Mouse (Mus musculus) testis, postnatal 14 days (tissue): ENCODE results near the gene Adam11.
A peak's percentile ranks its signal among the peaks of the same experiment; 100 is the strongest.
"Not testable (repeated sequence)": the region's sequence is repeated elsewhere in the genome, so short reads cannot be mapped to it uniquely, and the experiment has no call there.

ENCODE experiments used
- DNase-seq: peaks from one replicate; pipeline ENCODE4 v3.0.0; 2021; ENCODE audit warnings: low spot score

Adam11 gene

DNA sequence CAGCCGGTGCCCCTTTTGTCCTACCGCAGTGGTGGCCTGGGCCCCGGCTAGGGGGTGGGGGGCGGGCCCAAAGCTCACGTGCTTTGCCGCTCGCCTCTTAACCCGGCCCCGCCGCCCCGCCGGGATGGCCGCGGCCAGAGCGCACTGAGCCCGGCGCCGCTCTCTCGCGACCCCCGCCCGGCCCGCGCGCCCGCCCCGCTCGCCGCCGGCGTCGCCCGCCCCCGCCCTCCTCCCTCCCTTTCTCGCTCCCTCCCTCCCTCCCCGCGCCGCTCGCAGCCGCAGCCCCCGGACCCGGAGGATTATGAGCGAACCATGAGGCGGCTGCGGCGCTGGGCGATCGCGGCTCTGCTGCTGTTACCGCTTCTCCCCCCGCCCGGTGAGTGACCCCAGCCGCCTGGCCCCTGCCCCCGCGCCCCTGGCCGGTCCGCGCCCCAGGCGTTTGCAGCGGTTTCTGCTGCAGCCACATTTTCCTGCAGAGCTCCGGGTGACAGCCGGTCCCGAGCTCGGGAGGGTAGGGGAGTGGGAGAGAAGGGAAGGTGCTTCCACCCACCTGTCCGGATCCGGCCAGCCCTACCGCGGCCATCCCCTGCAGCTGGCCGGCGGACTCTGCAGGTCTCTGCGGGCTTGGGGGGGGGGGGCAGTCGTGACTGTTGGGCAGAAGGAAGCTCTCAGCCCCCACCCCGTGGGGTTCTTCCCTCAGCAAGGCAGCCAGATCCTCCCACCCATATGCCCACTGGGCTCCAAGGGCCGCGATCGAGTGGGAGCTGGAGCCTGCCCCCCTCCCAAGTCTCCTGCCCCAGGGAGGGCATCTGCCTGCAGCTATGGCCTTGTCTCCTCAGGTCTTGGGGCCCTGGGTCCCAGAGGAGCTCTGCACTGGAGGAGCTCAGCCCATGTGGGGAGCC, at the start of gene Adam11:
Adam11 (plus strand) TSS at position 131 of the 902 bp plus-strand sequence.
- no peak for DNase-seq

DNA sequence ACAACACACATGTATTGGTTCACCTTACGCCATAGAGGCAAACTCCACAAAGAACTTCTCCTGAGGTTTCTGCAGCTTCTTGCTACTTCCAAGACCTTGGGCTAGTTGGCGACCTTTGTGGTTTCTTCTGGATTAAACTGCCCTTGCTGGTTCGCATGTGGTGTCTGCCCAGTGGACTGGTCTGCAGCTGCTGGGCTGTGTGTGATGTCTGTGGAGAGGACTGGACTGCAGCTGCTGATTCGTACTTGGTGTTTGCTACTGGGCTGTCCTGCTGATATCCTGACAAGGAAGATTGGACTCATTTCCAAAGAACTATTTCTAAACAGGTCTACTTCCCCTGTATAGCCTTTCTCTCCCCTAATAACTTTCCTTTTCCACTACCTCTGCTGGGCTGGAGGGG, 48.8 kb upstream of the Adam11 start:
- DNase-seq: no peak

DNA sequence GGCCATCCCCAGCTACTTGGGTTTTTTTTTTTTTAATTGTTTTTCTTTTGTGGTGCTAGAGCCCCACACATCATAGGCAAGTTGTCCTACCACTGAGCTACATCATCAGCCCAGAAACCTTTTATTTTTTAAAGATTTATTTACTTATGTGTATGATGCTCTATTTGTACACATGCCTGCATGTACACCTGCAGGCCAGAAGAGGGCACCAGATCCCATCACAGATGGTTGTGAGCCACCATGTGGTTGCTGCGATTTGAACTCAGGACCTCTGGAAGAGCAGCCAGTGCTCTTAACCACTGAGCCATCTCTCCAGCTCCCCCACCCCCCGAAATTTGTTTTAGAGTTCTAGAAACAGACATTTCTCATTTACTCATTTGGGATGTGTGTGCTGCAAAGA, 46.7 kb upstream of the Adam11 start:
- DNase-seq: not testable (repeated sequence)

DNA sequence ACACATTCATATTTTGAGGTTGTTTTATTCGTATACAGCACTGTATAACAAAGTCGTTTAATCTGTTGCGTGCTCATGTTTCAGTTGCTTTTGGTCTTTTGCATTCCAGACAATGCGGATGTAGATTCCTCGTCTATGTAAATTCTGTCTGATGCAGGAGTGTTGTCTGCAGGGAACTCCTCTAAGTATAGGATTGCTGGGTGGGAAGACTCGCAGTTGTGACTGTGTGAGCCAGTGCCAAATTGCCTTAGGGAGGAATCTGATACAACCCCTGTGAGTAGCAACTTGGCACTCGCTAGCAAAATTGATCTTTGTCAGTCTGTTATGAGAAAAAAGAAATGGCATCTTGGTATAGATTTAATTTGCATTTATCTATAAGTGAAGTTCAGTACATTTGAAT, 45.1 kb upstream of the Adam11 start:
- DNase-seq: no peak

DNA sequence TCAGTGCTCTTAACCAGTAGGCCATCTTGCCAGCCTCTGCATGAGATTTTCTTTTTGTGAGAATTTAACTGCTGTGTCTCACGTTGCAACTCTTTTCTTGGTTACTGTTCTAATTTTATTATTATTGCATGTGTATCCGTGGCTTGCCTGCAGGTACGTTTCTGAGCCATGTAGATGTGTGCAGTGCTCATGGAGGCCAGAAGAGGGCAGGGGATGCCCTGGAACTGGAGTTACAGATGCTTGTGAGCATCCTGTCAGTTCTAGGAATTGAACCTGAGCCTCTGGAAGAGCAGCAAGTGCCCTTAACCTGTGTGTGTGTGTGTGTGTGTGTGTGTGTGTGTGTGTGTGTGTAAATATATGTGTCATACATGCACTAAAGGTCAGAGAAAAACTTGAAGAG, 35.7 kb upstream of the Adam11 start:
- DNase-seq: no peak

DNA sequence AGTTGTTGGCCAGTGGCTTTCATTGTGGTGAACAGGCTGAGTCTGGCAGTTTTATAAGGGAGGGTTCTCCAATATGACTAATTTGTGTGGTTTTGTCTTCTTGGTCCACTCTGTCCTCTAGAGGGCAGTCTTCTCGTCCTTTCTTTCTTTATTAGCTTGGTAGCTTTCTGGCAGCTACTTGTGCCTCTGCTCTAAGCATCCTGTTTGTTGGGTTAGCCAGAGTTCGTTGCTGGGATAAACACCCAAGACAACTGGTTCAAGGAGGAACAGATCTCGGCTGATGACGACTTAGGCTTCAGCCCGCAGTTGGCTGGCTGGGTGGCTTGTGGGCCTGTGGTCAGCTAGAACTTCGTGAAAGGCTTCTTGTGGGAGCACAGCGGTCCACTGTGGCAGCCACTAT, 32.6 kb upstream of the Adam11 start:
- DNase-seq: no peak

DNA sequence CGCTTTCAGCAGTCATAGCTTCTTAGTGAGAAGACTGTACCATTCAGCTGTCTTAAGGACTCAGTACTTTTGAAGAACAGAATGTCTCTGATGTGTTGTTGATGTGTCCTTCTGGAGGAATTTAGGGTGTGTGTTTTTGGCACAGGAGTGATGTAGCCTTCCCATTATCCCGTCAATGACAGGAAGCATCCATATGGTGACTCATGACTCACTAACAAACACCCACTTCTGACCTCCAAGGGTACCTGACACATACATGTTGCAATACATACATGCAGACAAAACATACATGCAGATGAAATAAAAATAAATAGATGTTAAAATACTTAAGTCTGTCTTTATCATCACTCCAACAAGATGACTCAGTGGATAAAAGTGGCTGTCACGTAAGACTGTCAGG, 31.4 kb upstream of the Adam11 start:
- no peak for DNase-seq

DNA sequence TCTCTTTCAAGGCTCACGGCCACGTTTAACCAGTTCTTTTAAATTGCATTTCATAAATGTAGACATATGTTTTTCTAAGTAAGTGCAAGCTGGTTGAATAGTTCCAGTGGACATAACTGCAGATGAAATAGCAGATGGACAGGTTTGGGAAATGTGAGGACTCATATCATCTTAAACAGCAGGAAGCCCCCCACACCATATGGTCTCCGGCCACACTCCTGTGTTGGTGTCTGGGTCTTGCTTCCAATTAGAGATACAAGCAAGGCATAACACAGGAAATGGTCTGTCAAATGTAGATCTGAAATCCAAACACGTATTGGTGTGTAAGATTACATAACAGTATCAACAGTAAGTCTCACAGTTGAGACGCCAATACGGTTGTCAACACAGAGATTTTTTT, 29.9 kb upstream of the Adam11 start:
- no peak for DNase-seq

DNA sequence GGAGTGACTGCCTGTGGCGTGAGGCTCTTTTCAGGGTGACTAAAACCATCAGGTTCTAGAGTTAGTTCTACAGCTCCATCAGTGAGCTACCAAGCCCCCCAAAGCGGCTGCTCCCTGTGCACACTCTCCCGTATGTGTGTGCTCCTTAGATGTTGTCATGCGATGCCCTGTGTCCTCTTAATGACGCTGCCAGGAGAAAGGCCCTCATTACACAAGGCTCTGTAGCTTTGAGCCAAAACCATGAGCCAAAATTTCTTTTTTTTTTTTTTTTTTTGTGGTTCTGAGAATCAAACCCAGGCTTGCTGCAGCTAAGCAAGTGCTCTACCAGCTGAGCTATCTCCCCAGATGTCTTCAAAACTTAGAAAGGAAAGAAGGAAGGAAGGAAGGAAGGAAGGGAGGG, 28.1 kb upstream of the Adam11 start:
- DNase-seq: no peak

DNA sequence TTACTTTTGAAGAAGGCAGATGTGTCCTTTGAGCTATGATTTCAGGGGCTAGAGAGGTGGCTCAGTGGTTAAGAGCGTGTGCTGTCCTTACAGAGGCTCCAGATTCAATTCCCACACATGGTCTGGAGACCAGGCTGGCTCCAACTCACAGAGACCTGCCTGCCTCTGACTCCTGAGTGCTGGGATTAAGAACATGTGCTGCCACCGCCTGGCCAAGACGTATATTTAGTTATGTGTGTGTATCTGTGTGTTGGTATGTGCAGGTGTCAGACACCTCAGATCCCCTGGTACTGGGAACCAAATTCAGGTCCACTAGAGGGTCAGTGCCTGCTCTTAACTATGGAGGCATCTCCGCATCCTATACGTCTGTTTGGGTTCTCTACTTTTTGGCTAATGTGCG, 26.3 kb upstream of the Adam11 start:
- DNase-seq: no peak

DNA sequence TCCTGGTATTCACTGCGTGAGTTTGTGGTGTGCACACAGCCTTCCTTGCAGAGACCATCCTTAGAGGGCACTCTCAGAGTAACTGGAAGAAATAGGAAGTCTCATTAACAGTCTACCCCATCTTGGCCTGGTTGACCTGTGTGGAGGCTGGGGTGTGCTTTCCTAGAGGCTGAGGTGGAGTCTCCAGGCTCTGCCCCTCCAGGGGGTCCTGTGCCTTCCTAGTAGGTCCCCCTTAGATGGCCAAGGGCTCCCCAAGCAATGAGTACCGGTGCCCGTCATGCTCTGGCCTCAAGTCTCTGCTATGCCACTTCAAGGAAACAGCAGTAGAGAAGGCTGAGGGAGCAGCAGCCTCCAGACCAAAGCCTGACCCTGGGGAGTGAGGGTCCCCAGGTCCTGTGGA, 23.2 kb upstream of the Adam11 start:
- DNase-seq: no peak

DNA sequence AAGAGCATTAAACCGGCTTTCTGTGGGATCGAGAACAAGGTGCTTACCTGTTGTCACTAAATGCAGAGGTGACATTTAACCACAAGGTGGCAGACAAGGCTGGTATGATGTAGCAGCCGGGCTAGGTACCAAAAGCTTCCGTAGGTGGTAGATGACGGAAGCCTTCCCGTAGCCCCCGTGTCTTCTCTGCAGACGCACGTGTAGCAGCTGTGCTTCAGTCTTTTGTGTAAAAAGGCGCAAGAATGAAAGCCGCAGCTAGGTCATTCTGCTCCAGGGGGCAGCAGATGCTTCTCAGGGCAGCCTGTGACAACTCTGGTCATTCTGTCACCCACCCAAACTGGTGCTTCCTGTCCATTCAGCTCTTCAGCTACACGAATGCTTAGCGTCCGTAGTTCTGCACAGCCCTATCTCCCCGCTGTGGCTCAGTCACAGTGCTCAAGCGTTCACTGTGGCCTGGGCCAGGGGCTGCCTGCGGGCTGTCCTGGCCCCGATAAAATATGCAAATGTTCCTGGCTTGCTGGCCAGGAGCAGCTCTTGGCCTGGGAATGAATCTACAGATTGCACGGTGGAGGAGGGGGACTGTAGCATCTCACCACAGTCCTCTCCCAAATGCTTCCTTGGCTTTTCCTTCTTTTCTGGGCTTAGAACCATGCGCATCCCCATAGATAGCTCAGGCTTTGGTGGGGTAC, 21.8 kb upstream of the Adam11 start:
- DNase-seq: no peak

DNA sequence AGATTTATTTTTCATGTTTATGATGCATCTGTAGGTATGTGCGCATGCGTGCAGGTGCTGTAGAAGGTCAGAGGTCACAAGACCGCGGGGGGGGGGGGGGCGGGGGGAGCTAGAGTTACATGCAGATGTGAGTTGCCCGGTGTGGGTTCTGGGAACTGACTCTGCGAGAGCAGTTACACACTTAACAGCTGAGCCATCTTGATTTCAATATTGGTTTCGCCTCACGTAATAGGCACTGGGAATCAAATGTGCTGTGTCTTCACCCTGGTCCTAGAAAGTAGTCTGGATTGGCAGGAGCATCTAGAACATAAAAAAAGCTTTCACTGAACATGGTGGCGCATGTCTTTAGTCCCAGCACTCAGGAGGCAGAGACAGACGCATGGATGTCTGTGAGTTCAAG, 20.6 kb upstream of the Adam11 start:
- DNase-seq: no peak

DNA sequence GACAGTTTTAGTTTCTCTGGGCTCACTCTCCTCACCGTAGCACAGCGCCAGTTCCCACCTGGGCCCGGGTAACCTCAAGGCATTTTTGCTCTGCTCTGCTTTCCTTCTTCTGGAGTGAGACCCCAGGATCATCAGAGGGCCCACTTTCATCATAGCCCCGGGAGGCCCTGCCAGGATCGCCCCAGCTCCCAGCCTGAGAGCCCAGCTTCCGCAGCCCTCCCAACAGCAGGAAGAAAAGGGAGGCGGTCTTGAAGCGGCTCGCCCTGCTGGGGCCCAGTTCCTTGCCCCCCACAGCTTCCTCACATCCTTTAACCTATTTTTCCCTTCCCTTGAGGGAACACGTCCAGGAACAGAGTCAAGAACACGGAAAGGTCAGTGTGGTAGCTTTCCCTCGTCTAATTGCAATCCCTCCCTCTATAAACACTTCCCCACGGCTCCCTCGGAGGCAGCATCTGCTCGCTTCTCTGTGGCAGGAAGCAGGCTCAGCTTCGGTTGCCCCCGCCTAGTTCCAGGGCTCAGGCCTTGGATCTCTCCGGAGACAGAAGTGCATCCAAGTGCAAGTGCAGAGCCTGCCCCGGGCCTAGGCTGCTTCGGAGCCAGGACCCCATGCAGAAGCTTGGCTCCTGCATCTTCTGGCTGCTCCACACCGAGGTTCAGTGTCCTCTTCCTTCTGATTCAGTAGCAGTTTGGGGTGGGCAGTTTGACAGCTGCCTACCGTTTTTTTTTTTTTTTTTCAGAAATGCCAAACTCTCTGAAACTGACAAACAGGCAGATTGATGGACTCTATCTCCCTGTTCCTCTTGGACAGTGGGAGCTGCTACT, 19.9 kb upstream of the Adam11 start:
- DNase-seq: peak; percentile 33

DNA sequence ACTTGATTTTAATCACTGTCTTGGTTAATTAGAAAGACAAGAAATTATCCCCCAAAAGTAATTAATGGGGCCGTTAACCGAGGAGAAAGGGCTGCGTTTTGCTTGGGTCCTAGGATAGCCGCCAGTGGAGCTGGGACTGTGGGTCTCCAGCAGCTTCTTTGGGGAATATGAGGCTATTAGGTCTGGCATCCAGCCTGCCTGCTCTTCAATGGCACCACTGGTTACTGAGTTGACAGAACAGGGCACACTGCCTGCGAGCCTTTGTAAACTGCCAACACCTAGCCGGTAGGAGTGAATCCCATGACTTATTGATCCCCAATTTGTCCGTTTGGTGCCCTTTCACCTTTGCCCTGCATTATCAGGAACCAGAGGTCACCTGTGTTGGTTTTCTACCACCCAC, 19.2 kb upstream of the Adam11 start:
- no peak for DNase-seq

DNA sequence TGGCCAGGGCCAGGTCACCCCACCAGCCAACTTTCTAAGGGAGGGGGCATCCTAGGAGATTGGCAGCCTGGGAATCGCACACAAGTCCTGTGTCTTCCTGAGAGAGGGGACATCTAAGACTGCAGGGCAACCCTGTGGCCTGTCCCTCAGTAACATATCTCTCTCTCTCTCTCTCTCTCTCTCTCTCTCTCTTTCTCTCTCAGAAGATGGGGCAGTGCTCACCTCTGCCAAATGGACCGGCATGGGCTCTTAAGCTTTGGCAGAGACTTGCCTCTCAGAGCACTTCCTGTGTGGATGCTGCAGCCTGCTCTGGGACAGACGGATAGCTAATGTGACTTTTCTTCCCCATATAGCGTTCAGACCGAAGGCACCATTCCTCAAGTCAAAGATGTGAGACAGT, 18.4 kb upstream of the Adam11 start:
- no peak for DNase-seq

DNA sequence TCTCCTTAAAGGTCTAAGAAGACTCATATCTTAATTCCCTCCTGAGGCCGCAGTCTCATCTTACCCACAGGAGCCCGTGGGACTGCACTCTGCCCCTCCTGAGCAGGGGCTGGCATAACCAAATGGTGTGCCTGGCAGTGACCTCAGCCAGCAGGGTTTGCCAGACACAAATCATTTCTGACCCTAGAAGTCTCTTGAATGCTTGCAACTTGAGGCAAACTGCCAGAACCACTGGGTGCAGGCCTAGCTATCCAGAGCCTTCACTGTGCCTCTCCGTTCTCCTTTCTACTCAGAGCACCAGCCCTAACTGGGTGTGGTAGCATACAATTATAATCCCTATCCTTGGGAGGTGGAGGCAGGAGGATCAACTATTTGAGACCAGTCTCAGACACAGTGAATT, 16.5 kb upstream of the Adam11 start:
- DNase-seq: no peak

DNA sequence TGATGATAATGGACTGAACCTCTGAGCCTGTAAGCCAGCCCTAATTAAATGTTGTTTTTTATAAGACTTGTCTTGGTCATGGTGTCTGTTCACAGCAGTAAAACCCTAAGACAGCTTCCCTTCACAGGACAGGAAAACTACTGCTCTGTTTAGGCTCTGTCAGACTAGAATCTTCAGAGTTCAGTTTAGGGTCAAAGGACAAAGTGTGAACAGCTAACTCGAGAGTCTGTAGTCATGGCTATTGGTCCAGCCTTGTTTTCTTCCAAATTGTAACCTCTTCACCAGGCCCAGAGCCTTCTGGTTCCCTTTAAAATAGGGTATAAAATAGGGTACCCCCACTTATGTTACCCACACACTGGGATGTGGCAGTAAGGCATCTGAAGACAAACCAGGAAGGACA, 13.4 kb upstream of the Adam11 start:
- DNase-seq: no peak

DNA sequence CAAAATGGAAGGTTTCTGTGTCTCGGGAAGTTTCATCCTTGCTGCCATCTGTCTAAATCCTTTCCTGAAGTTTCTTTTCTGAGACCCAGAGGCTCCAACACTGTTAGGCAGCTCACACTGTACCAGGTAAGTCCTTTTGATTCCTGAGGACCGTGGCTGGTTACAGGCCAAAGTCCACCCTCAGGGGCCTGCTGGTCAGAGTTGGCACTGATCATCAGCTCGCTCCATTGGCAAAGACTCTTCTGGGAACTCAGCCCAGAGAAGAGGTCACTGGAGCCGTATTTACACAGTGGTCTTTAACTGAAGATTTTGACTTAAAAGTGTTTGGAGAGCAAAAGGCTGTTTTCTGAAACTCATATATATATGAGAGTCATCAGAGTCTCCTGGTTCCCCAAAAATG, 12.9 kb upstream of the Adam11 start:
- no peak for DNase-seq

DNA sequence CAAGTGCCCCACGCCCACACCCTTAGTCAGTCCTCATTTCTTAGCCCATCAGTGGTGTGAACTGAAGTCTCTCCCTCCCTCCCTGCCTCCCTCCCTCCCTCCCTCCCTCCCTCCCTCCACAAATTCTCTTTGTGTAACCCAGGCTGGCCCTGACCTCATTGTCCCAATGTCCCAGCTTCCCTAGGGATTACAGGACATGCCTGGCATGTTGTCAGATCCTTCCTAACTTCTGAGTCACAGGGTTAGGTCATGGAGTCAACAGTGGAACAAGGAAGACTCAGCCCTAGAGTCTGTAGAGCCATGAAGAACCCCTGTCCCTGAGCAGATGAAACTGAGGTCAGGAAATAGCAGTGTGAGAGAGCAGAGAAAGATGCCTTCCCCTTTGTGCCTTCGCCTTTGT, 11.5 kb upstream of the Adam11 start:
- DNase-seq: no peak

DNA sequence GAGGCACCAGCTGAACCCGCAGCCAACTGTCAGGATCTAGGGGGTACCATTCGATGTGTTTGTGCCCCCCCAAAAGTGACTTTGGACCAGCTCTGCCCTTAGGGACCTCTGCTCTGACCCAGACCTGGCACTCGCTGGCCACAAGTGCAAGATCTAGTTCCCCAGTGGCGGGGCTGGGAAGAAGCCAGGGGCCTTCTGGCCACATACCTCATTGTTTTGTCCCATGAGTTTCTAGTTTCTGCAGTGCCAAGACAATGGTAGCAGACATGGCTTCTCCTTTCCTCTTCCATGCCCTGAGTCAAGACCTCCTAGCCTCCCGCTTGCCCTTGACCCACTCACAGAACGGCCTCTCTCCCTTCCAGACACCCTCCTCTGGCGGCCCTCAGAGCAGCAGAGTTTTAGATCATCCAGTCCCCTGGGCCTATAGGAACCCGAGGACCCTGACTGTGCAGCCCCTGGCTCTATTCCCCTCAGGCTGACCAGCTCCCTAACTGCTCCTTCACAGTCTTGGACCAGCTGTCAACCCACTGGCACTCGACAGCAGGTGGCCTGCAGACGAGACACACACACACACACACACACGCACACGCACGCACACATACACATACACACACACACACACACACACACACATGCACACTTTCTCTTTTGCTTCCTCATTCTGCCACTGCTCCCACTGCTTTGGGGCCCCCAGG, 8.2 kb upstream of the Adam11 start:
- no peak for DNase-seq
